8 mouse cellular contexts compared by ENCODE assay signal in the genomic region with DNA sequence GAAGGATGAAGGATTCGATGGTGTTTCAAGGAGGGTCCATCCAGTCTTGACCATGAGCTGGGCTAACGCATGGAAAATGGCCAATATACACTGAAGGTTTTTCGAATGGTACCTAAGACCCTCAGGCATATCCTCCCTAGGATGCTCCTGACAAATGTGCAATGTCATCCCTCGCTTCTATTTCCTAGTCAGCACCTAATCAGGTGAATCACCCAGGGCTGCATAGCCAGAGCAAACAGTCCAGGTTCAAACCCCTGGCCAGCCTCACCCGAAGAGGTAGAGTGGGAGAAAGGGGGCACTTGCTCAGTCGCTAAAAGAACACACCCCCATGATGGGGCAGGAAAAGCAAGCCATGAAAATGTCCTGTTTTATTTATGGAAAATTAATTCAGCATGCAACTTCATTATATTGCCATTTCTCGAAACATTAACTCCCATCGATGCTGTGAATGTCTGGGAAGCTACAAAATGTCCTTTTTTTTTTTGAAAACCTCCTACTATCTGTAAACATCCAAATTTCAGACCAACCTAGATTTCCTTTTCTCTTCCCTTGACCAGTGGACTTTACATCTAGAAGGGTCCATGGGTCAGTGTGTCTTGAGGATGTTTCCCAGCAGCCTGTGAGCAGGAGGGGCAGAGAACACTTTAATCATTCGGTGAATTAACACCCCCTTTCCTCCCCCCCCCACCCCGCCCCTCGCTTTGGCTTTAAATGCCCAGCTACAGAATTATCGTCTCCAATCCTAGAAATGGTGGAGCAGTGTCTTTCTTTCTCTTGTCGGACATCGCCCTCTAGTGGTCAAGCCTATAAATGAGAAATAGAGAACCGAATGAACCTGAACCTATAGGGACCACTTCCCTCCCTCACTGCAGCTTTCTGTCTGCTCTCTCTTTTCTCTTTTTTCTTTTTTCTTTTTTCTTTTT.
DNase-seq lines count a peak whose midpoint lies in the region; ATAC-seq and TF ChIP-seq lines count a peak whose summit lies in the region.

No protein-coding gene starts in this region.

- dilution Hi-C loops in CH12.LX (cut with MboI; ENCODE audit: extremely low pct_ligation_motif_present, extremely low pct_unique_long_range_greater_than_20kb, low sequenced_read_pairs), result no loop called here

- DNase-seq in CH12.LX (ENCODE audit: extremely low read depth), result peak; percentile 90
- DNase-seq in adrenal gland, adult (ENCODE audit: inconsistent age in 2 of 2, low spot score in 1 of 2), result peak; percentile 28 to 89
- peak; percentile 75 for DNase-seq in heart, postnatal 0 days (ENCODE audit: low spot score)
- peak; percentile 75 for DNase-seq in kidney, postnatal 14 days
- peak; percentile 94 for DNase-seq in retina, embryonic 14.5 days (ENCODE audit: low spot score)

- no peaks in the 10 kb centered on the region for H3K79me2 ChIP-seq in CH12.LX (replicated peaks; ENCODE audit: control insufficient read depth, extremely low read depth, insufficient read depth, poor library complexity, severe bottlenecking)

- 39% methylated on average over 15 of the region's 15 CpGs for WGBS in heart, postnatal 0 days
- WGBS in lung, embryonic 15.5 days, result 34% methylated on average over 15 of the region's 15 CpGs

- in situ Hi-C loops in CH12.LX (cut with MboI; ENCODE audit: low pct_ligation_motif_present, low pct_unique_long_range_greater_than_20kb, low sequenced_read_pairs), result no loop called here

- peak; percentile 36; the same call in 1 of the 2 replicates for ATAC-seq in heart, postnatal 0 days (ENCODE audit: insufficient read depth, low read depth)
- ATAC-seq in lung, embryonic 15.5 days (ENCODE audit: borderline replicate concordance, extremely low read depth, low FRiP score, low TSS enrichment), result 0 out of 2 replicates have a peak, but pooled peaks have one; percentile 13
- ATAC-seq in inflammation-experienced regulatory T-cells, adult 6 months, result no peak

- H3K27ac ChIP-seq in CH12.LX (ENCODE audit: insufficient read depth, low read depth), result no peak overlapping the region
- H3K27ac ChIP-seq in cortical plate, adult 2 months (ENCODE audit: insufficient read depth, low read length), result no peak overlapping the region
- H3K27ac ChIP-seq in heart, postnatal 0 days (ENCODE audit: low read depth), result no peak overlapping the region
- no peak overlapping the region for H3K27ac ChIP-seq in lung, embryonic 15.5 days

- TF ChIP-seq POLR2A in CH12.LX (IDR thresholded peaks at IDR 0.05; ENCODE audit: low read depth, low read length), result no peak
- TF ChIP-seq POLR2A in cortical plate, adult 2 months (IDR thresholded peaks at IDR 0.05; ENCODE audit: extremely low read depth, insufficient read depth, low read length), result no peak

- no peak for TF ChIP-seq EP300 in CH12.LX (IDR thresholded peaks at IDR 0.05; ENCODE audit: low read length)
- TF ChIP-seq EP300 in heart, postnatal 0 days (IDR thresholded peaks at IDR 0.05; ENCODE audit: low read depth), result no peak

- no peaks in the 10 kb centered on the region for H3K36me3 ChIP-seq in CH12.LX (replicated peaks in 1 of 2; ENCODE audit: control insufficient read depth in 1 of 2, insufficient read depth in 1 of 2, low read length in 1 of 2)
- no peaks in the 10 kb centered on the region for H3K36me3 ChIP-seq in heart, postnatal 0 days (replicated peaks; ENCODE audit: control insufficient read depth, insufficient read depth, low read length)
- no peaks in the 10 kb centered on the region for H3K36me3 ChIP-seq in lung, embryonic 15.5 days

- no peak overlapping the region for H3K9ac ChIP-seq in CH12.LX (ENCODE audit: insufficient read depth, low read depth)
- no peak overlapping the region for H3K9ac ChIP-seq in heart, postnatal 0 days (replicated peaks; ENCODE audit: low read depth, low read length)
- no peak overlapping the region for H3K9ac ChIP-seq in lung, embryonic 15.5 days

- H3K4me2 ChIP-seq in CH12.LX (ENCODE audit: insufficient read depth, low read depth, poor library complexity, severe bottlenecking), result no peak overlapping the region
- no peak overlapping the region for H3K4me2 ChIP-seq in heart, postnatal 0 days (ENCODE audit: low read depth, low read length)
- H3K4me2 ChIP-seq in lung, embryonic 15.5 days, result peak overlapping the region; percentile 18; the same call in 1 of the 2 replicates

- H3K9me3 ChIP-seq in CH12.LX (replicated peaks; ENCODE audit: low read length), result no peaks in the 10 kb centered on the region
- no peaks in the 10 kb centered on the region for H3K9me3 ChIP-seq in heart, postnatal 0 days (replicated peaks; ENCODE audit: control insufficient read depth, low read length)
- H3K9me3 ChIP-seq in lung, embryonic 15.5 days, result no peaks in the 10 kb centered on the region

- peak; percentile 88 for TF ChIP-seq RAD21 in CH12.LX (IDR thresholded peaks at IDR 0.05; ENCODE audit: low read depth, low read length)

- H3K4me3 ChIP-seq in CH12.LX (replicated peaks in 1 of 3; ENCODE audit: low read depth in 2 of 3, low read length in 2 of 3, poor library complexity in 1 of 3), result no peak overlapping the region
- H3K4me3 ChIP-seq in cortical plate, adult 2 months (ENCODE audit: insufficient read depth, low read length), result no peak overlapping the region
- no peak overlapping the region for H3K4me3 ChIP-seq in heart, postnatal 0 days (ENCODE audit: low read depth, low read length)
- H3K4me3 ChIP-seq in lung, embryonic 15.5 days, result no peak overlapping the region

- peak; percentile 61 to 89 for TF ChIP-seq CTCF in CH12.LX (conservative IDR thresholded peaks at IDR 0.05 in 1 of 2, IDR thresholded peaks at IDR 0.05 in 1 of 2; ENCODE audit: low read depth in 2 of 2, low read length in 2 of 2)
- TF ChIP-seq CTCF in cortical plate, adult 2 months (IDR thresholded peaks at IDR 0.05; ENCODE audit: extremely low read depth, insufficient read depth, low read length), result peak; percentile 72
- peak; percentile 88 for TF ChIP-seq CTCF in heart, postnatal 0 days (IDR thresholded peaks at IDR 0.05; ENCODE audit: low read depth)

- H3K4me1 ChIP-seq in CH12.LX (ENCODE audit: control insufficient read depth in 1 of 2, insufficient read depth in 2 of 2), result no peaks in the 10 kb centered on the region
- no peaks in the 10 kb centered on the region for H3K4me1 ChIP-seq in cortical plate, adult 2 months (ENCODE audit: control insufficient read depth, insufficient read depth, low read length)
- H3K4me1 ChIP-seq in heart, postnatal 0 days (ENCODE audit: control insufficient read depth, insufficient read depth), result no peaks in the 10 kb centered on the region
- no peaks in the 10 kb centered on the region for H3K4me1 ChIP-seq in lung, embryonic 15.5 days

- peaks cover 7% of the 10 kb centered on the region for H3K27me3 ChIP-seq in CH12.LX (replicated peaks)
- H3K27me3 ChIP-seq in heart, postnatal 0 days (ENCODE audit: control insufficient read depth, insufficient read depth, low read length), result no peaks in the 10 kb centered on the region
- no peaks in the 10 kb centered on the region for H3K27me3 ChIP-seq in lung, embryonic 15.5 days

TF ChIP-seq in CH12.LX, 34 proteins besides CTCF, POLR2A, EP300 and RAD21:
- TF ChIP-seq SMC3 (IDR thresholded peaks at IDR 0.05; ENCODE audit: low read depth, low read length) (peak; percentile 82), MXI1 (IDR thresholded peaks at IDR 0.05; ENCODE audit: low read depth, low read length) (no peak), NELFE (IDR thresholded peaks at IDR 0.05; ENCODE audit: low read depth, low read length) (peak; percentile 31; the same call in 1 of the 2 replicates), ZC3H11A (IDR thresholded peaks at IDR 0.05; ENCODE audit: low read depth, low read length) (peak; percentile 51), TBP (conservative IDR thresholded peaks at IDR 0.05; ENCODE audit: low read depth, low read length) (no peak)
